Mouse (Mus musculus) stomach, embryonic 16.5 days (tissue): ENCODE measurements at regions not wholly inside any gene's neighbourhood (a gene's known extent, or its start where the extent isn't known, plus 50 kb on each side); places are given as distances from the start of the nearest gene placed in this dataset.

Experiments used
- ATAC-seq: fragments of 200-750 bp; cut with Nextera tagmentation; 2 replicates; pipeline ENCODE4 v1.8.0; 2017; ENCODE audit warnings: moderate number of reproducible peaks, moderate TSS enrichment; ENCODE audit not compliant: insufficient read depth, low FRiP score
- H3K27ac ChIP-seq: fragments of 300-500 bp; sonication (generic); 2 replicates; pipeline ENCODE4 v1.5.1; 2014; ENCODE audit warnings: low read length
- H3K27me3 ChIP-seq: fragments of 300-500 bp; sonication (generic); 2 replicates; pipeline ENCODE4 v1.6.1; 2014; ENCODE audit warnings: low read length, control low read depth, mixed read lengths; ENCODE audit not compliant: control insufficient read depth, insufficient read depth
- H3K36me3 ChIP-seq: fragments of 300-500 bp; sonication (generic); 2 replicates; pipeline ENCODE4 v1.6.1; 2014; ENCODE audit warnings: low read length; ENCODE audit not compliant: control insufficient read depth, insufficient read depth
- H3K4me1 ChIP-seq: fragments of 300-500 bp; sonication (generic); 2 replicates; pipeline ENCODE4 v1.6.1; 2014; ENCODE audit warnings: low read length, control low read depth, mixed read lengths; ENCODE audit not compliant: control insufficient read depth, insufficient read depth
- H3K4me2 ChIP-seq: fragments of 300-500 bp; sonication (generic); 2 replicates; pipeline ENCODE4 v1.6.1; 2014; ENCODE audit warnings: low read depth, low read length, mixed read lengths
- H3K4me3 ChIP-seq: fragments of 300-500 bp; sonication (generic); replicated peaks from 2 replicates; pipeline ENCODE4 v1.5.1; 2014; ENCODE audit warnings: mild to moderate bottlenecking, low read length
- H3K9ac ChIP-seq: fragments of 300-500 bp; sonication (generic); 2 replicates; pipeline ENCODE4 v1.6.1; 2014; ENCODE audit warnings: low read length
- H3K9me3 ChIP-seq: fragments of 300-500 bp; sonication (generic); replicated peaks from 2 replicates; pipeline ENCODE4 v1.6.1; 2016; ENCODE audit warnings: low read length, control low read depth; ENCODE audit not compliant: control insufficient read depth
- WGBS: fragments of 180-500 bp; shearing (Covaris S2); extraction: QIAGEN DNeasy Blood & Tissue Kit; methylation state at CpG from one replicate; pipeline ENCODE4 v1.1.7; 2014; 5-methylcytosine and 5-hydroxymethylcytosine counted together

- WGBS = 84% methylated on average over 2 of the region's 2 CpGs
Observed at GRCm38 (mm10) chr15:57061502-57061901, 415.9 kb downstream of the Slc22a22 start.

GRCm38 (mm10) chr15:57059550-57060195 is 417.8 kb downstream of the Slc22a22 start:
- Histone ChIP-seq H3K4me1 (no peaks in the 10 kb centered on the region), H3K27me3 (no peaks in the 10 kb centered on the region), H3K9me3 (no peaks in the 10 kb centered on the region), H3K4me2 (no peak overlapping the region), H3K9ac (no peak overlapping the region), H3K4me3 (no peak overlapping the region), H3K36me3 (no peaks in the 10 kb centered on the region), H3K27ac (no peak overlapping the region)
- no peak for ATAC-seq
- 83% methylated on average over 1 of the region's 1 CpGs for WGBS

More at GRCm38 (mm10) chr15:57061502-57061901, 415.9 kb downstream of the Slc22a22 start:
- no peaks in the 10 kb centered on the region for H3K4me1 ChIP-seq
- H3K36me3 ChIP-seq = no peaks in the 10 kb centered on the region
- H3K4me3 ChIP-seq = no peak overlapping the region
- H3K9me3 ChIP-seq = no peaks in the 10 kb centered on the region
- no peaks in the 10 kb centered on the region for H3K27me3 ChIP-seq
- no peak overlapping the region for H3K4me2 ChIP-seq
- no peak overlapping the region for H3K9ac ChIP-seq
- no peak overlapping the region for H3K27ac ChIP-seq
- ATAC-seq = no peak

- no peaks in the 10 kb centered on the region for H3K4me1 ChIP-seq
- no peak overlapping the region for H3K9ac ChIP-seq
- H3K27ac ChIP-seq = no peak overlapping the region
- H3K27me3 ChIP-seq = no peaks in the 10 kb centered on the region
- no peaks in the 10 kb centered on the region for H3K36me3 ChIP-seq
- no peak for ATAC-seq
- no peaks in the 10 kb centered on the region for H3K9me3 ChIP-seq
- 79% methylated on average over 1 of the region's 1 CpGs for WGBS
- no peak overlapping the region for H3K4me2 ChIP-seq
- H3K4me3 ChIP-seq = no peak overlapping the region
Observed at GRCm38 (mm10) chr15:57052287-57052686, 425.1 kb downstream of the Slc22a22 start.

GRCm38 (mm10) chr15:57036806-57037566 is 440.4 kb downstream of the Slc22a22 start:
- 74% methylated on average over 4 of the region's 4 CpGs for WGBS
- Histone ChIP-seq H3K27me3 (no peaks in the 10 kb centered on the region), H3K4me2 (no peak overlapping the region), H3K4me3 (no peak overlapping the region), H3K9ac (no peak overlapping the region), H3K4me1 (no peaks in the 10 kb centered on the region), H3K27ac (no peak overlapping the region), H3K9me3 (no peaks in the 10 kb centered on the region), H3K36me3 (no peaks in the 10 kb centered on the region)
- ATAC-seq = no peak

GRCm38 (mm10) chr15:57033012-57033411 is 444.4 kb downstream of the Slc22a22 start:
- H3K36me3 ChIP-seq = no peaks in the 10 kb centered on the region
- no peak overlapping the region for H3K4me2 ChIP-seq
- H3K9ac ChIP-seq = no peak overlapping the region
- ATAC-seq = no peak
- H3K27ac ChIP-seq = no peak overlapping the region
- H3K4me3 ChIP-seq = no peak overlapping the region
- no peaks in the 10 kb centered on the region for H3K9me3 ChIP-seq
- no peaks in the 10 kb centered on the region for H3K4me1 ChIP-seq
- H3K27me3 ChIP-seq = no peaks in the 10 kb centered on the region
- WGBS = 60% methylated on average over 1 of the region's 1 CpGs
